Mouse (Mus musculus) gastrocnemius, postnatal 36 days (tissue): ENCODE data around the gene Psma3. TPM values are rescaled to one million over a fixed set of nuclear protein-coding genes. Genes with fewer than 3 reads are reported as not detected.

Experiments used
- DNase-seq, 2 experiments: peaks; one replicate each; pipeline ENCODE4 v3.0.0; 2022
- intact Hi-C: fragments of 180-260 bp; cut with DNase I; formaldehyde crosslinking; loops from one replicate; pipeline ENCODE4 v1.15.1; 2025
- long read RNA-seq, 2 experiments: library from polyadenylated mRNA; stranded (forward); transcript quantifications; one replicate each; pipeline ENCODE4 v2.0.0; 2021
- total RNA-seq, 2 experiments: library from RNA; stranded (reverse); gene quantifications; 2 replicates each; pipeline ENCODE4 v1.2.3; 2021

Gene Psma3
- total RNA-seq: 100 to 1,000 TPM; 278 to 296 TPM
- long read RNA-seq, experiment 1, transcript Psma3-201 (11 exons, 875 nt): minor isoform, 30 of 530 reads
- long read RNA-seq, experiment 1, transcript Psma3-202 (11 exons, 2,846 nt): major isoform, 348 of 530 reads
- long read RNA-seq, experiment 1, transcript Psma3-206 (11 exons, 1,394 nt): minor isoform, 7 of 530 reads
- long read RNA-seq, experiment 1, partial matches to known transcripts: 13 of 530 reads
- long read RNA-seq, experiment 1, other reads (novel, unspliced or antisense): 129 of 530 reads
- long read RNA-seq, experiment 2, transcript Psma3-202 (11 exons, 2,846 nt): major isoform, 395 of 607 reads
- long read RNA-seq, experiment 2, transcript Psma3-201 (11 exons, 875 nt): minor isoform, 21 of 607 reads
- long read RNA-seq, experiment 2, partial matches to known transcripts: 12 of 607 reads
- long read RNA-seq, experiment 2, other reads (novel, unspliced or antisense): 172 of 607 reads

- peak; percentile 86 to 87 for DNase-seq
- intact Hi-C loops: no loop called here
Observed at GRCm38 (mm10) chr12:70974441-70975266, at the start of gene Psma3. TSS of gene Psma3 (plus strand) at chr12:70974621.

- DNase-seq: no peak
- intact Hi-C loops: no loop called here
Observed at GRCm38 (mm10) chr12:70929781-70930180, 44.6 kb upstream of the Psma3 start.

- intact Hi-C loops: no loop called here
- DNase-seq: no peak
Observed at GRCm38 (mm10) chr12:70937150-70937549, 37.3 kb upstream of the Psma3 start.

GRCm38 (mm10) chr12:70937571-70938384 is 36.6 kb upstream of the Psma3 start, which contains the start of gene Actr10:
TSS of gene Actr10 (plus strand) at chr12:70937857.
- intact Hi-C loops: no loop called here
- peak; percentile 89 to 94 for DNase-seq

GRCm38 (mm10) chr12:70940806-70941205 is 33.6 kb upstream of the Psma3 start:
- intact Hi-C loops: no loop called here
- no peak for DNase-seq

GRCm38 (mm10) chr12:70944181-70944580 is 30.2 kb upstream of the Psma3 start:
- intact Hi-C loops: no loop called here
- no peak for DNase-seq

GRCm38 (mm10) chr12:70946585-70947256 is 27.7 kb upstream of the Psma3 start:
- intact Hi-C loops: no loop called here
- no peak for DNase-seq

GRCm38 (mm10) chr12:70958640-70959039 is 15.8 kb upstream of the Psma3 start:
- no peak for DNase-seq
- intact Hi-C loops: no loop called here

GRCm38 (mm10) chr12:70967581-70967980 is 6.8 kb upstream of the Psma3 start:
- no peak for DNase-seq
- intact Hi-C loops: loop anchor here (5.0 kb wide), 1 partner anchor 50 kb away; the partner anchor contains the start of gene Arid4a

- intact Hi-C loops: loop anchor here (2.0 to 5.0 kb wide), 3 partner anchors 49 to 169 kb away; partner anchors contain the start of genes 2700049A03Rik, Arid4a and Timm9
- DNase-seq: peak; percentile 73 to 80
Observed at GRCm38 (mm10) chr12:70968141-70968790, 6.2 kb upstream of the Psma3 start.

- DNase-seq: peak; percentile 74 to 81
- intact Hi-C loops: loop anchor here (2.0 to 5.0 kb wide), 3 partner anchors 48 to 168 kb away; partner anchors contain the start of genes 2700049A03Rik, Arid4a and Timm9
Observed at GRCm38 (mm10) chr12:70968791-70969307, 5.6 kb upstream of the Psma3 start.

GRCm38 (mm10) chr12:70969485-70970184 is 4.8 kb upstream of the Psma3 start:
- intact Hi-C loops: loop anchor here (2.0 to 5.0 kb wide), 3 partner anchors 48 to 167 kb away; partner anchors contain the start of genes 2700049A03Rik, Arid4a and Timm9
- peak in 1 of 2 experiments; percentile 39 for DNase-seq

- DNase-seq: no peak
- intact Hi-C loops: no loop called here
Observed at GRCm38 (mm10) chr12:70973831-70974230, 590 bp upstream of the Psma3 start.

GRCm38 (mm10) chr12:70975406-70975805 is 985 bp downstream of the Psma3 start:
- no peak for DNase-seq
- intact Hi-C loops: no loop called here

- intact Hi-C loops: no loop called here
- no peak for DNase-seq
Observed at GRCm38 (mm10) chr12:70975891-70976290, 1.5 kb downstream of the Psma3 start.

GRCm38 (mm10) chr12:70978345-70978744 is 3.9 kb downstream of the Psma3 start:
- intact Hi-C loops: no loop called here
- no peak for DNase-seq

- DNase-seq: no peak
- intact Hi-C loops: no loop called here
Observed at GRCm38 (mm10) chr12:70984855-70985550, 10.6 kb downstream of the Psma3 start.
